Mouse (Mus musculus) limb, embryonic 10.5 days (tissue): Measurements from ENCODE around the gene Slc46a2. TPM values are rescaled to one million over a fixed set of nuclear protein-coding genes. Genes with fewer than 3 reads are reported as not detected.

Source experiments
- DNase-seq: peaks from one replicate; pipeline ENCODE4 v3.0.0-alpha.2; 2017; ENCODE audit warnings: low spot score
- H3K27ac ChIP-seq: fragments of 300-500 bp; sonication (generic); 2 replicates; pipeline ENCODE4 v1.5.1; 2016; ENCODE audit warnings: mild to moderate bottlenecking
- H3K27me3 ChIP-seq: fragments of 300-500 bp; sonication (generic); 2 replicates; pipeline ENCODE4 v1.6.1; 2016; ENCODE audit warnings: low read depth, mild to moderate bottlenecking; ENCODE audit not compliant: poor library complexity, severe bottlenecking
- H3K36me3 ChIP-seq: fragments of 300-500 bp; sonication (generic); 2 replicates; pipeline ENCODE4 v1.6.1; 2016; ENCODE audit warnings: mild to moderate bottlenecking, moderate library complexity
- H3K4me1 ChIP-seq: fragments of 300-500 bp; sonication (generic); 2 replicates; pipeline ENCODE4 v1.6.1; 2016
- H3K4me3 ChIP-seq: fragments of 300-500 bp; sonication (generic); 2 replicates; pipeline ENCODE4 v1.5.1; 2016; ENCODE audit warnings: mild to moderate bottlenecking, moderate library complexity
- H3K9me3 ChIP-seq: fragments of 300-500 bp; sonication (generic); replicated peaks from 2 replicates; pipeline ENCODE4 v1.6.1; 2016; ENCODE audit warnings: mild to moderate bottlenecking
- WGBS: fragments of 180-500 bp; shearing (Covaris S2); methylation state at CpG from one replicate; pipeline ENCODE4 v1.1.7; 2016; 5-methylcytosine and 5-hydroxymethylcytosine counted together
- polyA plus RNA-seq: library from polyadenylated mRNA; unstranded; fragments of >200 nt; fragmentation: Nextera tagmentation; extraction: Ambion mirVana; gene quantifications from 2 replicates; pipeline ENCODE4 v1.2.1, GENCODE M21; 2016

Gene Slc46a2
- polyA plus RNA-seq, 1 experiment from 2014 or later = not detected

DNA sequence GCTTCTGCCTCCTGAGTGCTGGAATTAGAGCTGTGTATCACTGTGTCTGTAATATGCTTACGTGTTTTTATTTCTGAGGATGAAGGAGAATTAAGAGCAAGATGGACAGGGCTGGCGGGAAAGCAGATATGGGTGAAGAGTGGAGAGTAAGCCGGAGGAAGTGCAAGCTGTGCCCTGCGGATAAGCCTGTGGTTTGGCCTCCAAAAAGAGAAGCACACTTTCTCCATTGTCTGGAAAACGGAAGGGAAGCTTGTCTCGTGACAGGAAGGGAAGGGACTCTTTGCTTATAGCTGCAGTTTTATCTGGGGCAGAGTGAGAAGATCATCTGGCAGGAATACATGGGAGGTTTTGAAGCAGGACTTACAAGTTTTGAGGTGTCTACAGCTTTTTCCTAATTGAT is 51.0 kb downstream of the Slc46a2 start:
- Histone ChIP-seq H3K4me3 (no peak overlapping the region), H3K4me1 (peaks cover 16% of the 10 kb centered on the region), H3K36me3 (no peaks in the 10 kb centered on the region), H3K27me3 (no peaks in the 10 kb centered on the region), H3K27ac (no peak overlapping the region), H3K9me3 (no peaks in the 10 kb centered on the region)
- DNase-seq = no peak
- 81% methylated on average over 6 of the region's 6 CpGs for WGBS

DNA sequence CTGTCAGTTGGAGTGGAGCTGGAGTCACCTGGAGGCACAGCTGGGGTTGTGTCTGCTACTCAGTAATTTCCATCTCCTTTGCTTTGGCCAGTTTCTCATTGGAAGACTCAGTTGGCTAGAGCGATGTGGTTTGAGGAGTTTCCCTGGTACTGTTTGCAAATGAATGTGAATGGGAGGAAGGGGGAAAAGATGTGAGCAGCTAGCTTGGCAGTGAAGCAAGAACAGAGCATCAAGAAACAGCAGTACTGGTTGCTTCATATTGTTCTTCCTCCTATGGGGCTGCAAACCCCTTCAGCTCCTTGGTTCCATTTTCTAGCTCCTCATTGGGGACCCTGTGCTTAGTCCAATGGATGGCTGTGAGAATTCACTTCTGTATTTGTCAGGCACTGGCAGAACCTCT is 52.5 kb downstream of the Slc46a2 start:
- Histone ChIP-seq H3K36me3 (no peaks in the 10 kb centered on the region), H3K4me3 (no peak overlapping the region), H3K9me3 (no peaks in the 10 kb centered on the region), H3K27ac (no peak overlapping the region), H3K27me3 (no peaks in the 10 kb centered on the region), H3K4me1 (peaks cover 16% of the 10 kb centered on the region)
- no peak for DNase-seq
- 84% methylated on average over 1 of the region's 1 CpGs for WGBS

- no peaks in the 10 kb centered on the region for H3K36me3 ChIP-seq
- no peak for DNase-seq
- WGBS = 58% methylated on average over 4 of the region's 4 CpGs
Measured at GRCm38 (mm10) chr4:59861871-59862270, 53.0 kb downstream of the Slc46a2 start.

GRCm38 (mm10) chr4:59860431-59860830 is 54.4 kb downstream of the Slc46a2 start:
- no peaks in the 10 kb centered on the region for H3K9me3 ChIP-seq
- no peak overlapping the region for H3K27ac ChIP-seq
- no peaks in the 10 kb centered on the region for H3K36me3 ChIP-seq
- H3K4me1 ChIP-seq = peaks cover 16% of the 10 kb centered on the region
- H3K4me3 ChIP-seq = no peak overlapping the region
- no peaks in the 10 kb centered on the region for H3K27me3 ChIP-seq
- no peak for DNase-seq
- 65% methylated on average over 2 of the region's 2 CpGs for WGBS

More at GRCm38 (mm10) chr4:59861871-59862270, 53.0 kb downstream of the Slc46a2 start:
- no peaks in the 10 kb centered on the region for H3K9me3 ChIP-seq
- H3K4me1 ChIP-seq = peaks cover 16% of the 10 kb centered on the region
- H3K27me3 ChIP-seq = no peaks in the 10 kb centered on the region
- H3K4me3 ChIP-seq = no peak overlapping the region
- H3K27ac ChIP-seq = no peak overlapping the region

DNA sequence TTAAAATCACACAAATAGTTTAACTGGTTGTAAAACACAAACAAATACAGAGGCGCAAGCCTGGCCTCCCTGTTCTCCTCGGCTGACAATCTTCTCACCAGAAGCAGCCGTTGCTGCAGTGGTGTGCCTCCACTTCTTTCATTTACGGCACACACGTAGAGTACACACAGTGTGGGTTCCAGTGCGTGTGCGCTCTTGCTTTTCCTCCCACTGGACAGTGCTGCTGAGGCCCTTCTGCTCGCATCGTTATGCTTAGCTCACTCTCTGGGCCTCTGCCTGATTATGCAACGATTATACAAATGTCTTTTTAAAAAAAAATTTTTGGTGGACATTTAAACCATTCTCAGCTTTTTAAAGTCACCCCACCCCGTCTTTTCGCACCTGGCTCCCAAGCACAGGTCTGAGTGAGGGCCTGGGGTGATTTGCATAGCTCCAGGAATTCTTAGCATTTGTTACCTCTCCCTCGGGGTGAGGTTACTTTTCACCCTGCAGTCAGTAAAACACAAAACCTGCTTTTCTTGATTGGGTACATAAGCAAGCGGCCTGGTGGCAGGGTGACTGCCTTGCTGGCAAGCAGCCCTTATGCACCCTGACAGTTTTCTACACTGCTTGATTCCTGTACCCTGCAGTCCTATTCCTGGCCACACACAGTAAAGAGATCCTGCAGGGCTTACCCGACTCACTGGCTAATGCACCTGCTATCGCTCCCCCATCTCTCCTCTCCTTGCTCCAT is 55.0 kb downstream of the Slc46a2 start:
- 63% methylated on average over 16 of the region's 16 CpGs for WGBS
- no peaks in the 10 kb centered on the region for H3K36me3 ChIP-seq
- H3K27ac ChIP-seq = no peak overlapping the region
- H3K27me3 ChIP-seq = no peaks in the 10 kb centered on the region
- DNase-seq = no peak
- no peaks in the 10 kb centered on the region for H3K9me3 ChIP-seq
- no peak overlapping the region for H3K4me3 ChIP-seq
- H3K4me1 ChIP-seq = peaks cover 16% of the 10 kb centered on the region

Other genes starting within 250 kb of the Slc46a2 start
- gene Inip, start 113.5 kb downstream of the Slc46a2 start, polyA plus RNA-seq = 84.8 and 88.9 TPM in 2 replicates
- gene Snx30, start 109.2 kb downstream of the Slc46a2 start, polyA plus RNA-seq = 5.3 and 5.9 TPM in 2 replicates
- gene Mup4, start 45.7 kb upstream of the Slc46a2 start, polyA plus RNA-seq = not detected in 2 replicates
- not detected in 2 replicates for gene Mup6, start 49.2 kb upstream of the Slc46a2 start, polyA plus RNA-seq
- gene Mup7, start 155.4 kb upstream of the Slc46a2 start, polyA plus RNA-seq = not detected in 2 replicates
- not detected in 2 replicates for gene Mup2, start 239.2 kb upstream of the Slc46a2 start, polyA plus RNA-seq